Mouse (Mus musculus) embryo, embryonic 10.5 days (tissue): ENCODE measurements around the gene Cldn10.
"Not testable (repeated sequence)": the region's sequence is repeated elsewhere in the genome, so short reads cannot be mapped to it uniquely, and the experiment has no call there.

Experiments used
- DNase-seq: peaks from one replicate; pipeline ENCODE4 v3.0.0-alpha.2; 2015; ENCODE audit warnings: low spot score

Gene Cldn10

GRCm38 (mm10) chr14:118782241-118782640, 5.5 kb upstream of the Cldn10 start:
- DNase-seq = no peak

GRCm38 (mm10) chr14:118783326-118783935, 4.3 kb upstream of the Cldn10 start:
- DNase-seq = no peak

- no peak for DNase-seq
Measured at GRCm38 (mm10) chr14:118790217-118790616, 2.5 kb downstream of the Cldn10 start.

- DNase-seq = no peak
Measured at GRCm38 (mm10) chr14:118792957-118793356, 5.2 kb downstream of the Cldn10 start.

- DNase-seq = no peak
Measured at GRCm38 (mm10) chr14:118793416-118793815, 5.7 kb downstream of the Cldn10 start.

- no peak for DNase-seq
Measured at GRCm38 (mm10) chr14:118794196-118794595, 6.5 kb downstream of the Cldn10 start.

GRCm38 (mm10) chr14:118794893-118795292, 7.2 kb downstream of the Cldn10 start:
- DNase-seq = no peak

GRCm38 (mm10) chr14:118795915-118796693, 8.4 kb downstream of the Cldn10 start:
- no peak for DNase-seq

GRCm38 (mm10) chr14:118796694-118797058, 9.0 kb downstream of the Cldn10 start:
- no peak for DNase-seq

GRCm38 (mm10) chr14:118797270-118797669, 9.6 kb downstream of the Cldn10 start:
- no peak for DNase-seq

- DNase-seq = no peak
Measured at GRCm38 (mm10) chr14:118799918-118800317, 12.2 kb downstream of the Cldn10 start.

GRCm38 (mm10) chr14:118803936-118804335, 16.2 kb downstream of the Cldn10 start:
- no peak for DNase-seq

GRCm38 (mm10) chr14:118804351-118804750, 16.6 kb downstream of the Cldn10 start:
- DNase-seq = peak; percentile 48

- no peak for DNase-seq
Measured at GRCm38 (mm10) chr14:118807653-118808052, 19.9 kb downstream of the Cldn10 start.

GRCm38 (mm10) chr14:118808183-118808582, 20.5 kb downstream of the Cldn10 start:
- not testable (repeated sequence) for DNase-seq

GRCm38 (mm10) chr14:118809686-118810085, 22.0 kb downstream of the Cldn10 start:
- no peak for DNase-seq

- DNase-seq = not testable (repeated sequence)
Measured at GRCm38 (mm10) chr14:118811256-118811655, 23.5 kb downstream of the Cldn10 start.

- no peak for DNase-seq
Measured at GRCm38 (mm10) chr14:118813111-118813510, 25.4 kb downstream of the Cldn10 start.

GRCm38 (mm10) chr14:118816503-118816902, 28.8 kb downstream of the Cldn10 start:
- peak; percentile 89 for DNase-seq

GRCm38 (mm10) chr14:118820111-118820510, 32.4 kb downstream of the Cldn10 start:
- DNase-seq = peak; percentile 83

- no peak for DNase-seq
Measured at GRCm38 (mm10) chr14:118822816-118823215, 35.1 kb downstream of the Cldn10 start.

- DNase-seq = no peak
Measured at GRCm38 (mm10) chr14:118823313-118823712, 35.6 kb downstream of the Cldn10 start.

- DNase-seq = no peak
Measured at GRCm38 (mm10) chr14:118826346-118826745, 38.6 kb downstream of the Cldn10 start.
